18 mouse cellular contexts compared by ENCODE assay signal in genomic region chr6:29766874-29767273, GRCm38 (mm10). TPM values are rescaled to one million over a fixed set of nuclear protein-coding genes. Genes with fewer than 3 reads are reported as not detected.
DNase-seq lines count a peak whose midpoint lies in the region; ATAC-seq and TF ChIP-seq lines count a peak whose summit lies in the region.
"Had no signal": no experiment of that assay in that cellular context is flagged by ENCODE, and none has a peak within 500 bp of the region (broad histone marks: within the 10 kb centered on the region; RNA-seq: fewer than 3 reads in every experiment).

No protein-coding gene starts in this region.

- H3K4me2 ChIP-seq in liver, embryonic 14.5 days (ENCODE audit: low read depth), result no peak overlapping the region
- H3K4me2 ChIP-seq in liver, embryonic 12.5 days, result no peak overlapping the region

- no peak overlapping the region for H3K27ac ChIP-seq in liver, embryonic 14.5 days
- no peak overlapping the region for H3K27ac ChIP-seq in liver, embryonic 12.5 days
- H3K27ac ChIP-seq in ES-Bruce4 (ENCODE audit: insufficient read depth, low read length), result no peak overlapping the region
- H3K27ac ChIP-seq: hindbrain, embryonic 12.5 days had no signal

- TF ChIP-seq EP300 in liver, embryonic 14.5 days (IDR thresholded peaks at IDR 0.05; ENCODE audit: low read depth), result no peak
- no peak for TF ChIP-seq EP300 in ES-Bruce4 (IDR thresholded peaks at IDR 0.05; ENCODE audit: insufficient read depth, low read depth, low read length)

- TF ChIP-seq CTCF in liver, embryonic 14.5 days (IDR thresholded peaks at IDR 0.05; ENCODE audit: low read depth), result peak; percentile 32
- peak; percentile 42 for TF ChIP-seq CTCF in ES-Bruce4 (IDR thresholded peaks at IDR 0.05; ENCODE audit: low read depth, low read length)

- TF ChIP-seq POLR2A in ES-Bruce4 (IDR thresholded peaks at IDR 0.05; ENCODE audit: insufficient read depth, low read length), result no peak

- no peaks in the 10 kb centered on the region for H3K27me3 ChIP-seq in liver, embryonic 14.5 days (ENCODE audit: control insufficient read depth, insufficient read depth, low read length)
- H3K27me3 ChIP-seq in liver, embryonic 12.5 days (replicated peaks), result no peaks in the 10 kb centered on the region
- no peaks in the 10 kb centered on the region for H3K27me3 ChIP-seq in ES-Bruce4 (ENCODE audit: control insufficient read depth, insufficient read depth, low read length, poor library complexity, severe bottlenecking)
- H3K27me3 ChIP-seq: embryonic facial prominence, embryonic 12.5 days; hindbrain, embryonic 12.5 days; lung, embryonic 15.5 days; stomach, embryonic 15.5 days had no signal

- H3K4me1 ChIP-seq in liver, embryonic 14.5 days (replicated peaks; ENCODE audit: control insufficient read depth in 2 of 2, insufficient read depth in 2 of 2, low read length in 1 of 2), result peaks cover 3 to 7% of the 10 kb centered on the region in 2 experiments
- peaks cover 19% of the 10 kb centered on the region for H3K4me1 ChIP-seq in liver, embryonic 12.5 days
- no peaks in the 10 kb centered on the region for H3K4me1 ChIP-seq in ES-Bruce4 (ENCODE audit: control insufficient read depth, insufficient read depth, low read length)
- H3K4me1 ChIP-seq: stomach, embryonic 15.5 days had no signal

- ATAC-seq in liver, embryonic 14.5 days (ENCODE audit: insufficient read depth), result no peak
- ATAC-seq in liver, embryonic 12.5 days, result no peak

- H3K9me3 ChIP-seq in liver, embryonic 14.5 days (ENCODE audit: control insufficient read depth, low read length), result no peaks in the 10 kb centered on the region
- no peaks in the 10 kb centered on the region for H3K9me3 ChIP-seq in liver, embryonic 12.5 days (replicated peaks)
- no peaks in the 10 kb centered on the region for H3K9me3 ChIP-seq in ES-Bruce4 (replicated peaks; ENCODE audit: control insufficient read depth, insufficient read depth, low read length, poor library complexity, severe bottlenecking)
- H3K9me3 ChIP-seq: embryonic facial prominence, embryonic 12.5 days; hindbrain, embryonic 12.5 days; lung, embryonic 15.5 days; stomach, embryonic 15.5 days had no signal

- intact Hi-C loops in heart, postnatal 25 days (cut with DNase I), result loop anchor here (2.0 to 5.0 kb wide), 3 partner anchors 32 to 280 kb away; partner anchors contain the start of genes Nrf1, Smo and Tspan33

- DNase-seq in cerebellum, adult 9-11 months, result peak; percentile 50
- no peak for DNase-seq in cerebellum, adult 11 months
- DNase-seq in liver, embryonic 14.5 days (ENCODE audit: low read depth in 3 of 3, low spot score in 3 of 3), result no peak
- DNase-seq in naive thymus-derived CD4-positive, alpha-beta T cell, adult 2 months (ENCODE audit: low read depth), result peak; percentile 26
- DNase-seq in heart, postnatal 25 days (ENCODE audit: low spot score), result no peak
- DNase-seq in layer of hippocampus, adult 18-20 months (ENCODE audit: low spot score in 2 of 2), result no peak
- DNase-seq: gastrocnemius, postnatal 14 days; kidney, adult 18-20 months; kidney, postnatal 4 days; liver; midbrain, embryonic 14.5 days; spleen, adult 18-20 months had no signal

- no peaks in the 10 kb centered on the region for H3K36me3 ChIP-seq in liver, embryonic 14.5 days (replicated peaks; ENCODE audit: control insufficient read depth, insufficient read depth, low read depth)
- H3K36me3 ChIP-seq in liver, embryonic 12.5 days, result no peaks in the 10 kb centered on the region
- H3K36me3 ChIP-seq in ES-Bruce4 (ENCODE audit: control insufficient read depth, insufficient read depth, low read length, poor library complexity, severe bottlenecking), result no peaks in the 10 kb centered on the region
- H3K36me3 ChIP-seq: embryonic facial prominence, embryonic 12.5 days; hindbrain, embryonic 12.5 days; lung, embryonic 15.5 days; stomach, embryonic 15.5 days had no signal

- no peak overlapping the region for H3K4me3 ChIP-seq in liver, embryonic 14.5 days (ENCODE audit: insufficient read depth in 1 of 2, low read depth in 2 of 2, low read length in 2 of 2)
- H3K4me3 ChIP-seq in liver, embryonic 12.5 days, result no peak overlapping the region
- H3K4me3 ChIP-seq in ES-Bruce4 (ENCODE audit: low read depth, low read length), result no peak overlapping the region

- H3K9ac ChIP-seq in liver, embryonic 14.5 days (replicated peaks), result no peak overlapping the region
- H3K9ac ChIP-seq in liver, embryonic 12.5 days, result no peak overlapping the region
- H3K9ac ChIP-seq in ES-Bruce4 (ENCODE audit: low read depth, poor library complexity, severe bottlenecking), result no peak overlapping the region
- H3K9ac ChIP-seq: hindbrain, embryonic 12.5 days; stomach, embryonic 15.5 days had no signal

- 68% methylated on average over 2 of the region's 2 CpGs for WGBS in liver, embryonic 14.5 days (ENCODE audit: insufficient replicate concordance)
- WGBS in liver, embryonic 12.5 days (ENCODE audit: insufficient replicate concordance), result 86% methylated on average over 2 of the region's 2 CpGs

RNA-seq across cellular contexts. Expression of gene Ahcyl2, which starts 0.9 kb away (rescaled TPM):
- polyA plus RNA-seq in liver, embryonic 14.5 days (2012; rRNA removed), result 3.5 and 4.2 TPM in 2 replicates
- 3.2 and 3.9 TPM in 2 replicates for polyA plus RNA-seq in liver, embryonic 14.5 days (2014; fragmentation: Nextera tagmentation; extraction: Ambion mirVana)
- polyA plus RNA-seq in liver, embryonic 12.5 days (2016; fragmentation: Nextera tagmentation; extraction: Ambion mirVana), result 8.6 and 10.2 TPM in 2 replicates
- polyA plus RNA-seq in ES-Bruce4 (2011; ENCODE audit: insufficient read depth, insufficient read length, low read depth, missing spikeins), result 37.2 and 41.3 TPM in 2 replicates
- total RNA-seq in heart, postnatal 25 days (2021), result 10 to 100 TPM; 15.0 to 16.9 TPM
- total RNA-seq in layer of hippocampus, adult 18-20 months (2021), result 100 to 1,000 TPM; 231 to 237 TPM

RNA-seq across cellular contexts. Expression of gene Smo, which starts 31.6 kb away (rescaled TPM):
- 5.0 and 5.5 TPM in 2 replicates for polyA plus RNA-seq in liver, embryonic 14.5 days (2012; rRNA removed)
- 2.2 and 2.6 TPM in 2 replicates for polyA plus RNA-seq in liver, embryonic 14.5 days (2014; fragmentation: Nextera tagmentation; extraction: Ambion mirVana)
- polyA plus RNA-seq in liver, embryonic 12.5 days (2016; fragmentation: Nextera tagmentation; extraction: Ambion mirVana), result 10.4 and 11.1 TPM in 2 replicates
- polyA plus RNA-seq in ES-Bruce4 (2011; ENCODE audit: insufficient read depth, insufficient read length, low read depth, missing spikeins), result 26.5 and 28.2 TPM in 2 replicates
- 10 to 100 TPM in 1 of 2 experiments, 1 to 10 TPM in 1; 9.4 to 10.3 TPM for total RNA-seq in heart, postnatal 25 days (2021)
- 10 to 100 TPM; 17.1 to 18.6 TPM for total RNA-seq in layer of hippocampus, adult 18-20 months (2021)

Comparison
In these comparisons a context has a peak if more than half of its experiments do, and no peak if none do; other contexts are left out.
1. DNase-seq: peak in cerebellum, adult 9-11 months (single experiment) and naive thymus-derived CD4-positive, alpha-beta T cell, adult 2 months (single experiment); none in cerebellum, adult 11 months (single experiment), liver, embryonic 14.5 days (0 of 3), heart, postnatal 25 days (single experiment) and layer of hippocampus, adult 18-20 months (0 of 2).